Mouse (Mus musculus): ENCODE measurements around the gene Fbxl20. TPM values are rescaled to one million over a fixed set of nuclear protein-coding genes. Genes with fewer than 3 reads are reported as not detected.

Fbxl20 gene
- polyA plus RNA-seq, 1 experiment from 2014 or later, result 10.8 TPM

- Histone ChIP-seq H3K4me1 (peaks cover 16% of the 10 kb centered on the region), H3K9ac (no peak overlapping the region)
- 72% methylated on average over 7 of the region's 7 CpGs for WGBS
Measured at GRCm38 (mm10) chr11:98086574-98086973, 63.6 kb downstream of the Fbxl20 start.

GRCm38 (mm10) chr11:98086141-98086540 lies 64.1 kb downstream of the Fbxl20 start:
- no peak overlapping the region for H3K4me3 ChIP-seq
- H3K9me3 ChIP-seq, result no peaks in the 10 kb centered on the region
- H3K36me3 ChIP-seq, result peaks cover 50% of the 10 kb centered on the region
- H3K27ac ChIP-seq (replicated peaks), result no peak overlapping the region
- H3K27me3 ChIP-seq (replicated peaks), result no peaks in the 10 kb centered on the region
- H3K4me2 ChIP-seq, result no peak overlapping the region
- no peak for ATAC-seq (ENCODE audit: extremely low read depth, insufficient number of reproducible peaks, low FRiP score, low TSS enrichment)
- WGBS, result 86% methylated on average over 9 of the region's 9 CpGs
- no peak overlapping the region for H3K9ac ChIP-seq
- H3K4me1 ChIP-seq, result peaks cover 16% of the 10 kb centered on the region

More at GRCm38 (mm10) chr11:98086574-98086973, 63.6 kb downstream of the Fbxl20 start:
- H3K4me2 ChIP-seq, result no peak overlapping the region
- no peaks in the 10 kb centered on the region for H3K27me3 ChIP-seq (replicated peaks)
- H3K27ac ChIP-seq (replicated peaks), result no peak overlapping the region
- no peaks in the 10 kb centered on the region for H3K9me3 ChIP-seq
- no peak for ATAC-seq (ENCODE audit: extremely low read depth, insufficient number of reproducible peaks, low FRiP score, low TSS enrichment)
- H3K4me3 ChIP-seq, result no peak overlapping the region
- H3K36me3 ChIP-seq, result peaks cover 53% of the 10 kb centered on the region

- H3K4me3 ChIP-seq, result no peak overlapping the region
- peaks cover 27% of the 10 kb centered on the region for H3K36me3 ChIP-seq
- 0 out of 2 replicates have a peak, but pooled peaks cover 3% of the 10 kb centered on the region for H3K9me3 ChIP-seq
- no peaks in the 10 kb centered on the region for H3K27me3 ChIP-seq (replicated peaks)
- H3K4me2 ChIP-seq, result no peak overlapping the region
- no peak for ATAC-seq (ENCODE audit: extremely low read depth, insufficient number of reproducible peaks, low FRiP score, low TSS enrichment)
- no peak overlapping the region for H3K27ac ChIP-seq (replicated peaks)
- no peaks in the 10 kb centered on the region for H3K4me1 ChIP-seq
- H3K9ac ChIP-seq, result no peak overlapping the region
- WGBS, result 85% methylated on average over 7 of the region's 7 CpGs
Measured at GRCm38 (mm10) chr11:98082745-98083144, 67.5 kb downstream of the Fbxl20 start.

GRCm38 (mm10) chr11:98080450-98080849 lies 69.8 kb downstream of the Fbxl20 start:
- no peak overlapping the region for H3K9ac ChIP-seq
- H3K36me3 ChIP-seq, result peaks cover 16% of the 10 kb centered on the region
- no peak overlapping the region for H3K27ac ChIP-seq (replicated peaks)
- peaks cover 19% of the 10 kb centered on the region for H3K4me1 ChIP-seq
- no peaks in the 10 kb centered on the region for H3K27me3 ChIP-seq (replicated peaks)
- 79% methylated on average over 6 of the region's 6 CpGs for WGBS
- no peak for ATAC-seq (ENCODE audit: extremely low read depth, insufficient number of reproducible peaks, low FRiP score, low TSS enrichment)
- H3K4me3 ChIP-seq, result no peak overlapping the region
- no peak overlapping the region for H3K4me2 ChIP-seq
- 0 out of 2 replicates have a peak, but pooled peaks cover 3% of the 10 kb centered on the region for H3K9me3 ChIP-seq

GRCm38 (mm10) chr11:98077086-98077485 lies 73.1 kb downstream of the Fbxl20 start:
- Histone ChIP-seq H3K4me1 (peaks cover 25% of the 10 kb centered on the region), H3K4me3 (no peak overlapping the region), H3K27me3 (replicated peaks) (no peaks in the 10 kb centered on the region), H3K9ac (peak overlapping the region; percentile 37; the same call in 1 of the 2 replicates), H3K36me3 (peaks cover 6% of the 10 kb centered on the region), H3K4me2 (no peak overlapping the region), H3K27ac (replicated peaks) (no peak overlapping the region), H3K9me3 (0 out of 2 replicates have a peak, but pooled peaks cover 3% of the 10 kb centered on the region)
- ATAC-seq (ENCODE audit: extremely low read depth, insufficient number of reproducible peaks, low FRiP score, low TSS enrichment), result no peak
- WGBS, result 46% methylated on average over 8 of the region's 8 CpGs

- H3K9me3 ChIP-seq, result no peaks in the 10 kb centered on the region
Measured at GRCm38 (mm10) chr11:98075195-98075808, 74.9 kb downstream of the Fbxl20 start.

GRCm38 (mm10) chr11:98073442-98073841 lies 76.8 kb downstream of the Fbxl20 start:
- WGBS, result 71% methylated on average over 4 of the region's 4 CpGs
- Histone ChIP-seq H3K27me3 (replicated peaks) (no peaks in the 10 kb centered on the region), H3K4me3 (no peak overlapping the region), H3K27ac (replicated peaks) (no peak overlapping the region), H3K36me3 (no peaks in the 10 kb centered on the region), H3K9me3 (no peaks in the 10 kb centered on the region), H3K4me1 (peaks cover 25% of the 10 kb centered on the region), H3K9ac (no peak overlapping the region), H3K4me2 (no peak overlapping the region)
- no peak for ATAC-seq (ENCODE audit: extremely low read depth, insufficient number of reproducible peaks, low FRiP score, low TSS enrichment)

More at GRCm38 (mm10) chr11:98075195-98075808, 74.9 kb downstream of the Fbxl20 start:
- no peak for ATAC-seq (ENCODE audit: extremely low read depth, insufficient number of reproducible peaks, low FRiP score, low TSS enrichment)
- H3K9ac ChIP-seq, result peak overlapping the region; percentile 69
- peaks cover 25% of the 10 kb centered on the region for H3K4me1 ChIP-seq
- peak overlapping the region; percentile 24 for H3K4me3 ChIP-seq
- peak overlapping the region; percentile 80 for H3K27ac ChIP-seq (replicated peaks)
- no peaks in the 10 kb centered on the region for H3K27me3 ChIP-seq (replicated peaks)
- H3K4me2 ChIP-seq, result peak overlapping the region; percentile 58
- 20% methylated on average over 13 of the region's 13 CpGs for WGBS
- H3K36me3 ChIP-seq, result no peaks in the 10 kb centered on the region

- Histone ChIP-seq H3K9me3 (peaks cover 11% of the 10 kb centered on the region; the same call in 1 of the 2 replicates), H3K4me1 (peaks cover 2% of the 10 kb centered on the region), H3K27me3 (replicated peaks) (no peaks in the 10 kb centered on the region; the same call in 1 of the 2 replicates), H3K4me2 (no peak overlapping the region), H3K9ac (no peak overlapping the region), H3K27ac (replicated peaks) (no peak overlapping the region), H3K36me3 (no peaks in the 10 kb centered on the region), H3K4me3 (no peak overlapping the region)
- 85% methylated on average over 21 of the region's 21 CpGs for WGBS
- no peak for ATAC-seq (ENCODE audit: extremely low read depth, insufficient number of reproducible peaks, low FRiP score, low TSS enrichment)
Measured at GRCm38 (mm10) chr11:98067255-98067654, 82.9 kb downstream of the Fbxl20 start.

- no peaks in the 10 kb centered on the region; the same call in 1 of the 2 replicates for H3K27me3 ChIP-seq (replicated peaks)
- H3K4me1 ChIP-seq, result peaks cover 9% of the 10 kb centered on the region
- 90% methylated on average over 12 of the region's 12 CpGs for WGBS
- H3K9ac ChIP-seq, result no peak overlapping the region
- no peak overlapping the region for H3K27ac ChIP-seq (replicated peaks)
- no peak for ATAC-seq (ENCODE audit: extremely low read depth, insufficient number of reproducible peaks, low FRiP score, low TSS enrichment)
- no peaks in the 10 kb centered on the region for H3K36me3 ChIP-seq
- no peak overlapping the region for H3K4me2 ChIP-seq
- H3K4me3 ChIP-seq, result no peak overlapping the region
- peaks cover 11% of the 10 kb centered on the region; the same call in 1 of the 2 replicates for H3K9me3 ChIP-seq
Measured at GRCm38 (mm10) chr11:98066201-98066600, 84.0 kb downstream of the Fbxl20 start.

GRCm38 (mm10) chr11:98061904-98062562 lies 88.2 kb downstream of the Fbxl20 start:
- H3K9me3 ChIP-seq, result peaks cover 6% of the 10 kb centered on the region; the same call in 1 of the 2 replicates
- H3K36me3 ChIP-seq, result no peaks in the 10 kb centered on the region
- ATAC-seq (ENCODE audit: extremely low read depth, insufficient number of reproducible peaks, low FRiP score, low TSS enrichment), result no peak
- H3K4me2 ChIP-seq, result no peak overlapping the region
- 55% methylated on average over 6 of the region's 6 CpGs for WGBS
- no peak overlapping the region for H3K9ac ChIP-seq
- no peak overlapping the region for H3K27ac ChIP-seq (replicated peaks)
- peaks cover 14% of the 10 kb centered on the region; the same call in 1 of the 2 replicates for H3K27me3 ChIP-seq (replicated peaks)
- H3K4me3 ChIP-seq, result no peak overlapping the region
- H3K4me1 ChIP-seq, result peaks cover 20% of the 10 kb centered on the region

- H3K36me3 ChIP-seq, result no peaks in the 10 kb centered on the region
- no peak overlapping the region for H3K9ac ChIP-seq
- H3K27me3 ChIP-seq (replicated peaks), result peaks cover 20% of the 10 kb centered on the region; the same call in 1 of the 2 replicates
- H3K4me2 ChIP-seq, result no peak overlapping the region
- H3K4me1 ChIP-seq, result peaks cover 21% of the 10 kb centered on the region
- H3K9me3 ChIP-seq, result 0 out of 2 replicates have a peak, but pooled peaks cover under 1% of the 10 kb centered on the region
- no peak for ATAC-seq (ENCODE audit: extremely low read depth, insufficient number of reproducible peaks, low FRiP score, low TSS enrichment)
- 60% methylated on average over 3 of the region's 3 CpGs for WGBS
- no peak overlapping the region for H3K27ac ChIP-seq (replicated peaks)
- H3K4me3 ChIP-seq, result no peak overlapping the region
Measured at GRCm38 (mm10) chr11:98061441-98061840, 88.8 kb downstream of the Fbxl20 start.

All from heart, embryonic 13.5 days (tissue).